Mouse (Mus musculus): Measurements from ENCODE around the gene Tfe3. TPM values are rescaled to one million over a fixed set of nuclear protein-coding genes. Genes with fewer than 3 reads are reported as not detected.
"Not testable (repeated sequence)": the region's sequence is repeated elsewhere in the genome, so short reads cannot be mapped to it uniquely, and the experiment has no call there.

Tfe3 gene
- polyA plus RNA-seq (2015; fragmentation: Nextera tagmentation; extraction: Ambion mirVana), result 27.1 and 28.0 TPM in 2 replicates

GRCm38 (mm10) chrX:7762137-7762920 is at the start of gene Tfe3:
TSS of gene Tfe3 (plus strand) at chrX:7762560.
- H3K4me2 ChIP-seq (ENCODE audit: low read depth, low read length), result peak within 1 kb of the TSS; percentile 69
- H3K4me3 ChIP-seq (ENCODE audit: low read length), result peak within 1 kb of the TSS; percentile 73
- H3K27me3 ChIP-seq (ENCODE audit: control insufficient read depth, insufficient read depth, low read depth, low read length), result no peaks in the 10 kb centered on the region
- peaks cover 10% of the 10 kb centered on the region; the same call in 1 of the 2 replicates for H3K4me1 ChIP-seq (replicated peaks; ENCODE audit: control insufficient read depth, insufficient read depth, low read length)
- ATAC-seq (ENCODE audit: low read depth), result peak; percentile 95
- peak within 1 kb of the TSS; percentile 62 for H3K27ac ChIP-seq (ENCODE audit: low read length)
- no peaks in the 10 kb centered on the region for H3K9me3 ChIP-seq (ENCODE audit: control insufficient read depth, low read length)
- WGBS, result 15% methylated on average over 29 of the region's 38 CpGs
- peak within 1 kb of the TSS; percentile 67 for H3K9ac ChIP-seq (ENCODE audit: low read length)
- peaks cover 3% of the 10 kb centered on the region; the same call in 1 of the 2 replicates for H3K36me3 ChIP-seq (ENCODE audit: control insufficient read depth, insufficient read depth, low read length)

GRCm38 (mm10) chrX:7713764-7714134 is 48.6 kb upstream of the Tfe3 start:
- H3K36me3 ChIP-seq (ENCODE audit: control insufficient read depth, insufficient read depth, low read length); H3K9me3 ChIP-seq (ENCODE audit: control insufficient read depth, low read length); H3K4me1 ChIP-seq (replicated peaks; ENCODE audit: control insufficient read depth, insufficient read depth, low read length); H3K27me3 ChIP-seq (ENCODE audit: control insufficient read depth, insufficient read depth, low read depth, low read length): not testable (repeated sequence)
- Histone ChIP-seq H3K4me3 (ENCODE audit: low read length) (peak overlapping the region; percentile 45), H3K9ac (ENCODE audit: low read length) (peak overlapping the region; percentile 56), H3K27ac (ENCODE audit: low read length) (0 out of 2 replicates have a peak overlapping the region, but pooled peaks have one; percentile 43), H3K4me2 (ENCODE audit: low read depth, low read length) (peak overlapping the region; percentile 51)
- ATAC-seq (ENCODE audit: low read depth), result peak; percentile 18; the same call in 1 of the 2 replicates
- WGBS, result 24% methylated on average over 5 of the region's 12 CpGs

DNA sequence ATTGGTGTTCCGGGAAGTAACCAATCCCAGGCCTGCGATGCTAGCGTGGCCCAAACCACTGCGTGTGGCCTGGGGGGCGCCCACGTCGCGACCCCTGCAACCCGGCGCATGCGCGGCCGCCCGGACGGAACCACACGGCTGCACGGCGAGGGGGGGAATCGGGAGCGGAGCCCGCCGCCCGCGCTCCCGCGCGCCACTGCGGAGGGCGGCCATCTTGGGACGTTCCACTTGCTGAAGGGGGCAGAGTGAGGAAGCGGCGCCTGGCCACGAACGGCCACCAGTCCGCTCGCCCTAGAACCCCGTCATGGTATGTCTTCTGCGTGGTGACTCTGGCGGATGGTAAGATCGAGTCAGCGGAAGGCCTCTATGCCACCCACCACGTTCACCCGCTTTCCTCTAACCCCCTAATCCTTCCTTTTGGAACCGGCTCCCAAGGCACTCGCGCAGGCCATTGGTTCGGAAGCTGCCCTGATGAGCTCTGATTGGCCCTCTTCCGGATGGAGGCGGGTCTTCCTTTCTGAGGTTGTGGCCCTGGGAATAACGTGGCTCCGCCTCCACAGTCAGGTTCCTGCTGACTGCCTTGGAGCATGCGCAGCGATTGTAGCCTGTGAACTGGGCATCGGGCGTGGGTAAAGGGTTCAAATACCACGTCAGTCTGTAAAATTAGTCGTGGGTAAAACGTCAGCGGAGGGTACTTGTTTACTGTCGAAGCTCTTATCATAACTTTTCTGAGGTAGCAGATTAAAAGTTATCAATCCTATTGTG is 48.0 kb upstream of the Tfe3 start, which contains the start of gene Wdr45:
Gene Wdr45, plus strand, starts transcription at position 199 of the 765 bp plus-strand sequence.
- H3K27ac ChIP-seq (ENCODE audit: low read length), result 0 out of 2 replicates have a peak within 1 kb of the TSS, but pooled peaks have one; percentile 43
- H3K36me3 ChIP-seq (ENCODE audit: control insufficient read depth, insufficient read depth, low read length); H3K9me3 ChIP-seq (ENCODE audit: control insufficient read depth, low read length); H3K27me3 ChIP-seq (ENCODE audit: control insufficient read depth, insufficient read depth, low read depth, low read length); H3K4me1 ChIP-seq (replicated peaks; ENCODE audit: control insufficient read depth, insufficient read depth, low read length): not testable (repeated sequence)
- H3K9ac ChIP-seq (ENCODE audit: low read length), result peak within 1 kb of the TSS; percentile 56
- ATAC-seq (ENCODE audit: low read depth), result peak; percentile 97
- peak within 1 kb of the TSS; percentile 45 for H3K4me3 ChIP-seq (ENCODE audit: low read length)
- peak within 1 kb of the TSS; percentile 51 for H3K4me2 ChIP-seq (ENCODE audit: low read depth, low read length)
- 8% methylated on average over 24 of the region's 60 CpGs for WGBS

DNA sequence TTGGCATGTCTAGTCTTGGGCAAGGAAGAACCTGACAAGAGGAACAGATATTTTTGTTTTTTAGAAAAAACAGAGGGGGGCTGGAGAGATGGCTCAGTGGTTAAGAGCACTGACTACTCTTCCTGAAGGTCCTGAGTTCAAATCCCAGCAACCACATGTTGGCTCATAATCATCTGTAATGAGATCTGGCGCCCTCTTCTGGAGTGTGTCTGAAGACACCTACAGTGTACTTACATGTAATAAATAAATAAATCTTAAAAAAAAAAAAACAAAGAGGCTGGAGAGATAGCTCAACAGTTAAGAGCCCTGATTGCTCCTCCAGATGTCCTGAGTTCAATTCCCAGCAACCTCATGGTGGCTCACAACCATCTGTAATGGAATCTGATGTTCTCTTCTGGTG is 46.3 kb upstream of the Tfe3 start:
- not testable (repeated sequence) for H3K27me3 ChIP-seq (ENCODE audit: control insufficient read depth, insufficient read depth, low read depth, low read length); H3K4me2 ChIP-seq (ENCODE audit: low read depth, low read length); H3K9me3 ChIP-seq (ENCODE audit: control insufficient read depth, low read length); H3K36me3 ChIP-seq (ENCODE audit: control insufficient read depth, insufficient read depth, low read length); H3K4me3 ChIP-seq (ENCODE audit: low read length); H3K9ac ChIP-seq (ENCODE audit: low read length); ATAC-seq (ENCODE audit: low read depth); H3K27ac ChIP-seq (ENCODE audit: low read length); H3K4me1 ChIP-seq (replicated peaks; ENCODE audit: control insufficient read depth, insufficient read depth, low read length)
- WGBS, result 41% methylated on average over 1 of the region's 1 CpGs

DNA sequence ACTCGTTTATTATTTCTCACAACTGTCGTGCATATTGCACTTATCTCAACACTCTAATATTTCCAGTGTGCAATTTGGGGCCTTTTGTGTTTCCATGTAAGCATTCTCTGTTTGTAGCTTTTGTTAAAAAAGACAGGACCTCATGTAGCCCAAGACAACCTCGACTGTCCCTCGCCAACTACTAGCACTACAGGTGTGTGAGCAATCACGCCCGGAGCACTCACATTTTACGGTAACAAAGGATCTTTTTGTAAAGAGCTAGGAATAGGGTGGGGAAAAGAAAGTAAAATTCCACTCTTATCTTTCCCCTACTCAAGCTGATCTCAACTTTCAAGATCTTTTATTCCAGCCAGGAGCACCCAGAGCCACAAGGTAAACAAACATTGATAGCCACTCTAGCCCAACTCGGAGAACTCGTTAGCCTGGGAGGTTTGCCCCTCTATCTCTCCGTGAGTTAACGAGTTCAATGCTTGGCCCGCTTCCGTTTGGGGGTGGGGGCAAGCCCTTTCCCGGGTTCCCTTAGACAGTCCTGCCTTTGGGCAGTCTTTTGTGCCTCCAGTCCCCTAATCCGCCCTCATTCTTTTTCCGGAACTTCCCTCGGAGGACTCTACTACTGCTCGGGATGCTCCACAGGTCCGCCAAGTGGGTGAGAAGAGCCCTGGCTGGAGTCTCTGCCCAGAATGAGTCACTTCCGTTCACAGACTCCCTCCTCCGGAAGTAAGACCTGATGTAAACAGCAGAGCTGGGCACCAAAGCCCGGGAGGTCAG is 40.7 kb upstream of the Tfe3 start, which contains the start of gene Gm45208:
Gene Gm45208, plus strand, starts transcription at position 732 of the 768 bp plus-strand sequence.
- peak within 1 kb of the TSS; percentile 98 for H3K27ac ChIP-seq (ENCODE audit: low read length)
- 0 out of 2 replicates have a peak, but pooled peaks cover 3% of the 10 kb centered on the region for H3K4me1 ChIP-seq (replicated peaks; ENCODE audit: control insufficient read depth, insufficient read depth, low read length)
- 13% methylated on average over 22 of the region's 22 CpGs for WGBS
- ATAC-seq (ENCODE audit: low read depth), result peak; percentile 91
- H3K9me3 ChIP-seq (ENCODE audit: control insufficient read depth, low read length), result no peaks in the 10 kb centered on the region
- H3K4me2 ChIP-seq (ENCODE audit: low read depth, low read length), result peak within 1 kb of the TSS; percentile 47
- H3K36me3 ChIP-seq (ENCODE audit: control insufficient read depth, insufficient read depth, low read length), result peaks cover 5% of the 10 kb centered on the region
- H3K4me3 ChIP-seq (ENCODE audit: low read length), result peak within 1 kb of the TSS; percentile 66
- peak within 1 kb of the TSS; percentile 76 for H3K9ac ChIP-seq (ENCODE audit: low read length)
- no peaks in the 10 kb centered on the region for H3K27me3 ChIP-seq (ENCODE audit: control insufficient read depth, insufficient read depth, low read depth, low read length)

DNA sequence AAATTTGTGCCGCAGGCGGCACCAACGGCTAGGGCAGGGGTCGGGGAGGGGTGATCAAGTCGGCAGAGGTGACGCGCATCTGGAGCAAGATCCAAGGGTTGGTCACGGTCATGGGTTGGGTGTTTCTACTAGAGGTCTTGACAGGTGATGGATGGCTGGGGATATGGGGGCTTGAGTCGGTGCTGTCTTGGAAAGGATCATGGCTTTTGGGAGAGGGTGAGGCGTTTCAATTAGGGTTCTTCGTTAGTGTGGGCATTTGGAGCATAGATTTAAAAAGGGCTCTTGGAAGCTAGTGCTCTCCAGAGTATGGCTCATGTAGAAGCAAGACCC is 40.1 kb upstream of the Tfe3 start:
- ATAC-seq (ENCODE audit: low read depth), result no peak
- Histone ChIP-seq H3K36me3 (ENCODE audit: control insufficient read depth, insufficient read depth, low read length) (peaks cover 5% of the 10 kb centered on the region), H3K4me3 (ENCODE audit: low read length) (peak overlapping the region; percentile 66), H3K27ac (ENCODE audit: low read length) (peak overlapping the region; percentile 98), H3K27me3 (ENCODE audit: control insufficient read depth, insufficient read depth, low read depth, low read length) (no peaks in the 10 kb centered on the region), H3K4me1 (replicated peaks; ENCODE audit: control insufficient read depth, insufficient read depth, low read length) (0 out of 2 replicates have a peak, but pooled peaks cover 3% of the 10 kb centered on the region), H3K9ac (ENCODE audit: low read length) (peak overlapping the region; percentile 76), H3K4me2 (ENCODE audit: low read depth, low read length) (peak overlapping the region; percentile 47), H3K9me3 (ENCODE audit: control insufficient read depth, low read length) (no peaks in the 10 kb centered on the region)
- 12% methylated on average over 11 of the region's 11 CpGs for WGBS

DNA sequence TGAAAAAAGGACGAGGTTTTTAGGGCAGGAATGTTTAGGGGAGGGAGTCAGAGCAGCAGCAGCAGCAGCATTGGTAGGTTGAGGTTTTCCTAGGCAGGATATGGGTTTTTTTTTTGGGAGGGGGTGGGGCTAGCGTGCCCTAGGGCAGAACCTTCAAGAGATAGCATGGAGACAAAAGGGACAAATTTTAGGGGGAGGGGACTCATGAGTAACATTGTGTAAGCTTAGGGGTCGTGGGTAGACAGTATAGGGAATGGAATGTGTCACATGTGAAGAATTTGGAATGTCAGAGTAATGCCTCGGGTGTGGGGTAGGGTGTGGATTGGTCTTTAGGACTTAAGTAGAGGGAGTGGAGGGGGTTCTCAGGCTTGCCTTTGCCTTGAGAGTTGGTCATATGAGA is 39.7 kb upstream of the Tfe3 start:
- H3K4me2 ChIP-seq (ENCODE audit: low read depth, low read length), result peak overlapping the region; percentile 47
- H3K36me3 ChIP-seq (ENCODE audit: control insufficient read depth, insufficient read depth, low read length), result peaks cover 5% of the 10 kb centered on the region
- no peaks in the 10 kb centered on the region for H3K9me3 ChIP-seq (ENCODE audit: control insufficient read depth, low read length)
- H3K4me1 ChIP-seq (replicated peaks; ENCODE audit: control insufficient read depth, insufficient read depth, low read length), result 0 out of 2 replicates have a peak, but pooled peaks cover 3% of the 10 kb centered on the region
- peak; percentile 20; the same call in 1 of the 2 replicates for ATAC-seq (ENCODE audit: low read depth)
- peak overlapping the region; percentile 76 for H3K9ac ChIP-seq (ENCODE audit: low read length)
- H3K27me3 ChIP-seq (ENCODE audit: control insufficient read depth, insufficient read depth, low read depth, low read length), result no peaks in the 10 kb centered on the region
- WGBS, result 12% methylated on average over 4 of the region's 4 CpGs
- H3K27ac ChIP-seq (ENCODE audit: low read length), result peak overlapping the region; percentile 98
- peak overlapping the region; percentile 66 for H3K4me3 ChIP-seq (ENCODE audit: low read length)

- H3K27ac ChIP-seq (ENCODE audit: low read length), result peak overlapping the region; percentile 75
- 0 out of 2 replicates have a peak, but pooled peaks cover 3% of the 10 kb centered on the region for H3K4me1 ChIP-seq (replicated peaks; ENCODE audit: control insufficient read depth, insufficient read depth, low read length)
- peaks cover 5% of the 10 kb centered on the region for H3K36me3 ChIP-seq (ENCODE audit: control insufficient read depth, insufficient read depth, low read length)
- peak overlapping the region; percentile 66; the same call in 1 of the 2 replicates for H3K4me3 ChIP-seq (ENCODE audit: low read length)
- H3K9me3 ChIP-seq (ENCODE audit: control insufficient read depth, low read length), result no peaks in the 10 kb centered on the region
- H3K4me2 ChIP-seq (ENCODE audit: low read depth, low read length), result peak overlapping the region; percentile 47; the same call in 1 of the 2 replicates
- no peak for ATAC-seq (ENCODE audit: low read depth)
- H3K9ac ChIP-seq (ENCODE audit: low read length), result no peak overlapping the region
- H3K27me3 ChIP-seq (ENCODE audit: control insufficient read depth, insufficient read depth, low read depth, low read length), result no peaks in the 10 kb centered on the region
- WGBS, result 59% methylated on average over 7 of the region's 7 CpGs
Measured at GRCm38 (mm10) chrX:7724135-7724534, 38.2 kb upstream of the Tfe3 start.
